Mouse (Mus musculus) mouse embryonic stem cell (cell line): ENCODE results near the gene Zp3r.
"Not testable (repeated sequence)": the region's sequence is repeated elsewhere in the genome, so short reads cannot be mapped to it uniquely, and the experiment has no call there.

ENCODE experiments used
- in situ Hi-C, 2 experiments: fragments of 300-500 bp; cut with MboI; formaldehyde crosslinking; loops; 1 replicate in 1 of 2; 3 replicates in 1 of 2; pipeline ENCODE4 v1.14.3; 2019 to 2020; ENCODE audit warnings: low sequenced_read_pairs in 2 of 2, low pct_unique_long_range_greater_than_20kb in 1 of 2, mixed read lengths in 1 of 2; ENCODE audit not compliant: unreplicated experiment in 1 of 2

Gene Zp3r

GRCm38 (mm10) chr1:130629521-130629920, at the start of gene Zp3r:
Gene Zp3r, minus strand, starts transcription at chr1:130629621.
- in situ Hi-C loops: no loop called here

- in situ Hi-C loops: no loop called here
Measured at GRCm38 (mm10) chr1:130678551-130678950, 49.1 kb upstream of the Zp3r start.

GRCm38 (mm10) chr1:130663576-130663975, 34.2 kb upstream of the Zp3r start:
- in situ Hi-C loops: not testable (repeated sequence)

- in situ Hi-C loops: no loop called here
Measured at GRCm38 (mm10) chr1:130661454-130661853, 32.0 kb upstream of the Zp3r start, which contains the start of gene C4bp. Gene C4bp, minus strand, starts transcription at chr1:130661632.

- in situ Hi-C loops: not testable (repeated sequence)
Measured at GRCm38 (mm10) chr1:130659641-130660040, 30.2 kb upstream of the Zp3r start.

GRCm38 (mm10) chr1:130644103-130644502, 14.7 kb upstream of the Zp3r start:
- in situ Hi-C loops: no loop called here

- in situ Hi-C loops: no loop called here
Measured at GRCm38 (mm10) chr1:130640967-130641366, 11.5 kb upstream of the Zp3r start.

- in situ Hi-C loops: no loop called here
Measured at GRCm38 (mm10) chr1:130633761-130634410, 4.5 kb upstream of the Zp3r start.

- in situ Hi-C loops: no loop called here
Measured at GRCm38 (mm10) chr1:130633316-130633715, 3.9 kb upstream of the Zp3r start.

GRCm38 (mm10) chr1:130596291-130596690, 33.1 kb downstream of the Zp3r start:
- in situ Hi-C loops: no loop called here

- in situ Hi-C loops: no loop called here
Measured at GRCm38 (mm10) chr1:130588659-130589058, 40.8 kb downstream of the Zp3r start.

GRCm38 (mm10) chr1:130576389-130576788, 53.0 kb downstream of the Zp3r start:
- in situ Hi-C loops: no loop called here

GRCm38 (mm10) chr1:130575962-130576361, 53.5 kb downstream of the Zp3r start:
- in situ Hi-C loops: no loop called here

GRCm38 (mm10) chr1:130551407-130552249, 77.8 kb downstream of the Zp3r start:
- in situ Hi-C loops: no loop called here

GRCm38 (mm10) chr1:130550242-130551167, 78.9 kb downstream of the Zp3r start:
- in situ Hi-C loops: no loop called here

GRCm38 (mm10) chr1:130549698-130550097, 79.7 kb downstream of the Zp3r start:
- in situ Hi-C loops: no loop called here

GRCm38 (mm10) chr1:130549160-130549559, 80.3 kb downstream of the Zp3r start:
- in situ Hi-C loops: no loop called here

GRCm38 (mm10) chr1:130547674-130548429, 81.6 kb downstream of the Zp3r start:
- in situ Hi-C loops: no loop called here
